In the genomic region with DNA sequence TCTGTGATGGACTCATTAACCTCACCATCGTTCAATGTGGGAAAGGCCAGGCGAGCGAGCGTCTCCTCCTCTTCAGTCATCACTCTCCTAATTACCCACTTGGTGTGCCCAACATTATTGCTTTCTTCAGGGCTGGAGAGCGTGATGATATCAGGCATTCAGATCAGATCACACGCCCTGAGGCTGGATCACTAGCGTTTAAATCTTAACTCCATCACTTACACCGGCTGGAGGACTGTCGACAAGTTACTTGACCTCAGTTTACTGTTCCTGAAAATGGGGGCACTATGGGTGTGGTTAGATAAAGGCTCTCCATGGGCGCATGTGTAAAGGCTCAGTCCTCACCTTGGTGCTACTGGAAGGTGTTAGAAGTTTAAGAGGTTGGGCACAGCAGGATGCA, we compare ENCODE assay signal across 15 mouse cellular contexts.
DNase-seq lines count a peak whose midpoint lies in the region; ATAC-seq and TF ChIP-seq lines count a peak whose summit lies in the region.
"Had no signal": no experiment of that assay in that cellular context is flagged by ENCODE, and none has a peak within 500 bp of the region (broad histone marks: within the 10 kb centered on the region; RNA-seq: fewer than 3 reads in every experiment).

No protein-coding gene starts in this region.

- H3K27ac ChIP-seq in heart, embryonic 14.5 days (replicated peaks in 1 of 2; ENCODE audit: control insufficient read depth in 1 of 2, insufficient read depth in 1 of 2, low read depth in 2 of 2, low read length in 2 of 2): no peak overlapping the region
- peak overlapping the region; percentile 5; the same call in 1 of the 2 replicates for H3K27ac ChIP-seq in MEL (ENCODE audit: control insufficient read depth, low read depth, low read length)
- H3K27ac ChIP-seq in liver, embryonic 11.5 days (ENCODE audit: low read depth, low read length): peak overlapping the region; percentile 95
- H3K27ac ChIP-seq in stomach, postnatal 0 days (replicated peaks): no peak overlapping the region
- H3K27ac ChIP-seq: limb, embryonic 15.5 days; macrophage had no signal

- no peak for TF ChIP-seq CTCF in G1E (IDR thresholded peaks at IDR 0.05; ENCODE audit: low read depth, low read length)
- TF ChIP-seq CTCF in MEL (IDR thresholded peaks at IDR 0.05 in 2 of 3, conservative IDR thresholded peaks at IDR 0.05 in 1 of 3; ENCODE audit: control insufficient read depth in 1 of 3, insufficient read depth in 1 of 3, low read depth in 2 of 3, low read length in 3 of 3, poor library complexity in 1 of 3, severe bottlenecking in 1 of 3): no peak
- no peak for TF ChIP-seq CTCF in stomach, postnatal 0 days (IDR thresholded peaks at IDR 0.05; ENCODE audit: low read depth)

- no peak for DNase-seq in heart, adult 8-10 months (ENCODE audit: low spot score)
- no peak for DNase-seq in G1E (ENCODE audit: low spot score)
- no peak for DNase-seq in MEL (ENCODE audit: low read depth, low spot score)
- no peak for DNase-seq in liver, embryonic 11.5 days (ENCODE audit: low spot score)
- no peak for DNase-seq in stomach, postnatal 0 days (ENCODE audit: low spot score)
- DNase-seq in natural killer cell, adult 2 months (ENCODE audit: low spot score in 2 of 2): no peak
- DNase-seq in cerebellum, adult 8-10 months: no peak
- DNase-seq: adrenal gland, adult 8-10 months; heart, postnatal 10 days; kidney, adult 11 months; thymus, adult 2 months had no signal

- H3K27me3 ChIP-seq in heart, embryonic 14.5 days (ENCODE audit: control insufficient read depth, insufficient read depth, low read length): no peaks in the 10 kb centered on the region
- H3K27me3 ChIP-seq in G1E (ENCODE audit: insufficient read depth, low read length) (peaks cover 6% of the 10 kb centered on the region; the same call in 1 of the 2 replicates), MEL (ENCODE audit: control insufficient read depth in 1 of 2, insufficient read depth in 2 of 2, low read length in 2 of 2) (no peaks in the 10 kb centered on the region)
- H3K27me3 ChIP-seq in liver, embryonic 11.5 days (replicated peaks; ENCODE audit: control insufficient read depth, insufficient read depth, low read length): no peaks in the 10 kb centered on the region
- H3K27me3 ChIP-seq in stomach, postnatal 0 days (ENCODE audit: control insufficient read depth, insufficient read depth, low read length): no peaks in the 10 kb centered on the region
- H3K27me3 ChIP-seq: CH12.LX; limb, embryonic 15.5 days had no signal

- peak overlapping the region; percentile 44 for H3K4me2 ChIP-seq in heart, embryonic 14.5 days (ENCODE audit: low read length)
- peak overlapping the region; percentile 53 for H3K4me2 ChIP-seq in liver, embryonic 11.5 days
- no peak overlapping the region for H3K4me2 ChIP-seq in stomach, postnatal 0 days (replicated peaks; ENCODE audit: low read depth)
- H3K4me2 ChIP-seq: limb, embryonic 15.5 days had no signal

- no peaks in the 10 kb centered on the region for H3K79me2 ChIP-seq in MEL (ENCODE audit: control insufficient read depth, insufficient read depth, low read length, poor library complexity)

- H3K36me3 ChIP-seq in heart, embryonic 14.5 days (ENCODE audit: control insufficient read depth, insufficient read depth, low read length): no peaks in the 10 kb centered on the region
- no peaks in the 10 kb centered on the region for H3K36me3 ChIP-seq in G1E (replicated peaks)
- peaks cover 0 to 6% of the 10 kb centered on the region in 2 experiments; a peak in 2 of 4 replicates for H3K36me3 ChIP-seq in MEL (ENCODE audit: control insufficient read depth in 1 of 2, insufficient read depth in 2 of 2, low read length in 2 of 2)
- no peaks in the 10 kb centered on the region for H3K36me3 ChIP-seq in liver, embryonic 11.5 days (ENCODE audit: control insufficient read depth, insufficient read depth, low read length)
- no peaks in the 10 kb centered on the region for H3K36me3 ChIP-seq in stomach, postnatal 0 days (ENCODE audit: control insufficient read depth, insufficient read depth, low read length)
- H3K36me3 ChIP-seq: limb, embryonic 15.5 days had no signal

- no peaks in the 10 kb centered on the region for H3K9me3 ChIP-seq in heart, embryonic 14.5 days (ENCODE audit: control insufficient read depth, low read length)
- H3K9me3 ChIP-seq in G1E (replicated peaks) (0 out of 2 replicates have a peak, but pooled peaks cover 4% of the 10 kb centered on the region), MEL (replicated peaks; ENCODE audit: insufficient read depth, low read length) (no peaks in the 10 kb centered on the region)
- H3K9me3 ChIP-seq in liver, embryonic 11.5 days (ENCODE audit: control insufficient read depth, low read length): no peaks in the 10 kb centered on the region
- H3K9me3 ChIP-seq in stomach, postnatal 0 days (ENCODE audit: control insufficient read depth, low read length): no peaks in the 10 kb centered on the region
- H3K9me3 ChIP-seq: limb, embryonic 15.5 days had no signal

- WGBS in heart, embryonic 14.5 days: 55% methylated on average over 10 of the region's 10 CpGs
- 60% methylated on average over 10 of the region's 10 CpGs for WGBS in liver, embryonic 11.5 days
- 69% methylated on average over 10 of the region's 10 CpGs for WGBS in stomach, postnatal 0 days

- TF ChIP-seq RAD21 in MEL (IDR thresholded peaks at IDR 0.05; ENCODE audit: low read depth, low read length): no peak

- H3K9ac ChIP-seq in heart, embryonic 14.5 days (ENCODE audit: low read length): no peak overlapping the region
- peak overlapping the region; percentile 4; the same call in 1 of the 2 replicates for H3K9ac ChIP-seq in MEL (ENCODE audit: control insufficient read depth, low read depth, low read length, poor library complexity, severe bottlenecking)
- no peak overlapping the region; the same call in 1 of the 2 replicates for H3K9ac ChIP-seq in liver, embryonic 11.5 days (ENCODE audit: low read depth, low read length)
- no peak overlapping the region for H3K9ac ChIP-seq in stomach, postnatal 0 days (ENCODE audit: low read length)
- H3K9ac ChIP-seq: limb, embryonic 15.5 days had no signal

- no peak for TF ChIP-seq EP300 in MEL (IDR thresholded peaks at IDR 0.05; ENCODE audit: low read depth in 1 of 2, low read length in 2 of 2)
- no peak for TF ChIP-seq EP300 in stomach, postnatal 0 days (optimal IDR thresholded peaks at IDR 0.05)

- TF ChIP-seq POLR2A in MEL (IDR thresholded peaks at IDR 0.05; ENCODE audit: control insufficient read depth in 1 of 2, insufficient read depth in 1 of 2, low read depth in 1 of 2, low read length in 2 of 2, poor library complexity in 1 of 2): no peak

- no peak for ATAC-seq in heart, embryonic 14.5 days (ENCODE audit: insufficient number of reproducible peaks, insufficient read depth, low FRiP score, low read depth)
- no peak for ATAC-seq in G1E (ENCODE audit: extremely low read depth, insufficient number of reproducible peaks, low FRiP score, poor library complexity, severe bottlenecking)
- ATAC-seq in liver, embryonic 11.5 days (replicated peaks; ENCODE audit: low FRiP score): peak; percentile 11
- no peak for ATAC-seq in stomach, postnatal 0 days (ENCODE audit: low FRiP score, low TSS enrichment)

- no peak overlapping the region for H3K4me3 ChIP-seq in heart, embryonic 14.5 days (ENCODE audit: control insufficient read depth in 1 of 2, insufficient read depth in 1 of 2, low read depth in 1 of 2, low read length in 2 of 2)
- H3K4me3 ChIP-seq in G1E (ENCODE audit: low read depth, low read length) (peak overlapping the region; percentile 45; the same call in 1 of the 2 replicates), MEL (ENCODE audit: control insufficient read depth in 1 of 2, insufficient read depth in 1 of 2, low read depth in 2 of 2, low read length in 2 of 2) (peak overlapping the region; percentile 43 to 52; a peak in 2 of 4 replicates)
- H3K4me3 ChIP-seq in liver, embryonic 11.5 days (ENCODE audit: low read depth, low read length): peak overlapping the region; percentile 13
- no peak overlapping the region for H3K4me3 ChIP-seq in stomach, postnatal 0 days (ENCODE audit: low read depth, low read length)
- H3K4me3 ChIP-seq: limb, embryonic 15.5 days had no signal

- no peaks in the 10 kb centered on the region for H3K4me1 ChIP-seq in heart, embryonic 14.5 days (ENCODE audit: control insufficient read depth in 2 of 2, insufficient read depth in 2 of 2, low read length in 2 of 2)
- H3K4me1 ChIP-seq in G1E (ENCODE audit: insufficient read depth, low read depth, low read length) (peaks cover 21% of the 10 kb centered on the region), MEL (ENCODE audit: control insufficient read depth in 1 of 2, insufficient read depth in 2 of 2, low read length in 2 of 2) (peaks cover 0 to 15% of the 10 kb centered on the region in 2 experiments; a peak in 3 of 4 replicates)
- H3K4me1 ChIP-seq in liver, embryonic 11.5 days (replicated peaks; ENCODE audit: control insufficient read depth, insufficient read depth, low read length): peaks cover 21% of the 10 kb centered on the region
- H3K4me1 ChIP-seq in stomach, postnatal 0 days (replicated peaks; ENCODE audit: control insufficient read depth, insufficient read depth): no peaks in the 10 kb centered on the region

TF ChIP-seq in MEL, 35 proteins besides CTCF, POLR2A, EP300 and RAD21:
- no peak for TF ChIP-seq SMC3 (IDR thresholded peaks at IDR 0.05; ENCODE audit: low read depth, low read length)
- no peak for TF ChIP-seq TAL1 (IDR thresholded peaks at IDR 0.05; ENCODE audit: low read length)
- no peak for TF ChIP-seq BHLHE40 (IDR thresholded peaks at IDR 0.05; ENCODE audit: borderline replicate concordance, low read depth, low read length)
- no peak for TF ChIP-seq TCF12 (IDR thresholded peaks at IDR 0.05; ENCODE audit: low read depth, low read length)
- TF ChIP-seq ZNF384 (IDR thresholded peaks at IDR 0.05; ENCODE audit: low read depth, low read length): no peak
- no peak for TF ChIP-seq UBTF (IDR thresholded peaks at IDR 0.05; ENCODE audit: borderline replicate concordance, insufficient read depth, low read depth, low read length)
- TF ChIP-seq HCFC1 (IDR thresholded peaks at IDR 0.05; ENCODE audit: low read depth, low read length): no peak
- TF ChIP-seq POLR2AphosphoS2 (IDR thresholded peaks at IDR 0.05; ENCODE audit: low read length): no peak
- TF ChIP-seq CHD1 (IDR thresholded peaks at IDR 0.05; ENCODE audit: low read depth, low read length): no peak
- TF ChIP-seq KAT2A (conservative IDR thresholded peaks at IDR 0.05; ENCODE audit: low read depth, low read length): no peak
- no peak for TF ChIP-seq MEF2A (IDR thresholded peaks at IDR 0.05; ENCODE audit: extremely low read depth, insufficient replicate concordance, low read depth, low read length, poor library complexity, severe bottlenecking)
- no peak for TF ChIP-seq ELF1 (IDR thresholded peaks at IDR 0.05; ENCODE audit: low read depth, low read length)
- no peak for TF ChIP-seq USF1 (IDR thresholded peaks at IDR 0.05; ENCODE audit: low read depth, low read length)
- no peak for TF ChIP-seq MAZ (IDR thresholded peaks at IDR 0.05; ENCODE audit: low read depth, low read length)
- no peak for TF ChIP-seq TBP (IDR thresholded peaks at IDR 0.05; ENCODE audit: low read depth, low read length)
- TF ChIP-seq POLR2AphosphoS5 (IDR thresholded peaks at IDR 0.05; ENCODE audit: borderline replicate concordance, low read depth, low read length): no peak

Comparison
In these comparisons a context has a peak if more than half of its experiments do, and no peak if none do; other contexts are left out.
1. H3K27ac ChIP-seq: peak in MEL (single experiment) and liver, embryonic 11.5 days (single experiment); none in heart, embryonic 14.5 days (0 of 2) and stomach, postnatal 0 days (single experiment).
2. H3K4me3 ChIP-seq: peak in G1E (single experiment), MEL (2 of 2) and liver, embryonic 11.5 days (single experiment); none in heart, embryonic 14.5 days (0 of 2) and stomach, postnatal 0 days (single experiment).